Mouse (Mus musculus) MEL (cell line): ENCODE data around the gene C2cd2. TPM values are rescaled to one million over a fixed set of nuclear protein-coding genes. Genes with fewer than 3 reads are reported as not detected.
"Not testable (repeated sequence)": the region's sequence is repeated elsewhere in the genome, so short reads cannot be mapped to it uniquely, and the experiment has no call there.

ENCODE experiments used
- DNase-seq: peaks from one replicate; pipeline ENCODE4 v3.0.0; 2011; ENCODE audit warnings: low read depth, low spot score
- H3K27ac ChIP-seq: 2 replicates; pipeline ENCODE4 v1.5.1; 2012; ENCODE audit warnings: low read depth, mild to moderate bottlenecking, control low read depth, low read length, moderate library complexity; ENCODE audit not compliant: control insufficient read depth
- H3K27me3 ChIP-seq, 2 experiments: fragments of 150-350 bp in 1 of 2; sonication (generic) in 1 of 2; 2 replicates each; pipeline ENCODE4 v1.6.1; 2012; ENCODE audit warnings: low read length in 2 of 2, mild to moderate bottlenecking in 2 of 2, improper control_type of control experiment in 1 of 2, moderate library complexity in 1 of 2; ENCODE audit not compliant: insufficient read depth in 2 of 2, control insufficient read depth in 1 of 2
- H3K36me3 ChIP-seq, 2 experiments: 2 replicates each; pipeline ENCODE4 v1.6.1; 2012 to 2014; ENCODE audit warnings: low read length in 2 of 2, improper control_type of control experiment in 1 of 2, inconsistent platforms in 1 of 2, mild to moderate bottlenecking in 1 of 2; ENCODE audit not compliant: insufficient read depth in 2 of 2, control insufficient read depth in 1 of 2
- H3K4me1 ChIP-seq, 2 experiments: fragments of 150-350 bp in 1 of 2; sonication (generic) in 1 of 2; 2 replicates each; pipeline ENCODE4 v1.6.1; 2012; ENCODE audit warnings: low read length in 2 of 2, improper control_type of control experiment in 1 of 2, mild to moderate bottlenecking in 1 of 2; ENCODE audit not compliant: insufficient read depth in 2 of 2, control insufficient read depth in 1 of 2
- H3K4me3 ChIP-seq, 2 experiments: fragments of 150-350 bp in 1 of 2; sonication (generic) in 1 of 2; 2 replicates each; pipeline ENCODE4 v1.5.1; 2012; ENCODE audit warnings: low read depth in 2 of 2, low read length in 2 of 2, mild to moderate bottlenecking in 2 of 2, moderate library complexity in 2 of 2, control low read depth in 1 of 2, improper control_type of control experiment in 1 of 2; ENCODE audit not compliant: control insufficient read depth in 1 of 2, insufficient read depth in 1 of 2
- H3K79me2 ChIP-seq: 2 replicates; pipeline ENCODE4 v1.6.1; 2012; ENCODE audit warnings: mild to moderate bottlenecking, low read length, moderate library complexity; ENCODE audit not compliant: control insufficient read depth, poor library complexity, insufficient read depth
- H3K9ac ChIP-seq: 2 replicates; pipeline ENCODE4 v1.6.1; 2012; ENCODE audit warnings: low read depth, mild to moderate bottlenecking, control low read depth, low read length, moderate library complexity; ENCODE audit not compliant: control insufficient read depth, poor library complexity, severe bottlenecking
- H3K9me3 ChIP-seq: fragments of 150-350 bp; sonication (generic); replicated peaks from 2 replicates; pipeline ENCODE4 v1.6.1; 2012; ENCODE audit warnings: mild to moderate bottlenecking, low read length, improper control_type of control experiment, moderate library complexity; ENCODE audit not compliant: insufficient read depth
- CHD2 ChIP-seq: IDR thresholded peaks from 2 replicates; pipeline ENCODE4 v1.6.1; 2011; ENCODE audit warnings: low read length, improper control_type of control experiment
- CTCF ChIP-seq, 3 experiments: IDR thresholded peaks in 2 of 3; conservative IDR thresholded peaks in 1 of 3; 2 replicates each; pipeline ENCODE4 v1.5.1; 2011 to 2012; ENCODE audit warnings: low read length in 3 of 3, low read depth in 2 of 3, mild to moderate bottlenecking in 2 of 3, improper control_type of control experiment in 1 of 3, inconsistent platforms in 1 of 3, mixed read lengths in 1 of 3, moderate library complexity in 1 of 3; ENCODE audit not compliant: control insufficient read depth in 1 of 3, insufficient read depth in 1 of 3, poor library complexity in 1 of 3, severe bottlenecking in 1 of 3
- E2F4 ChIP-seq: IDR thresholded peaks from 2 replicates; pipeline ENCODE4 v1.6.1; 2011; ENCODE audit warnings: low read depth, low read length, improper control_type of control experiment, borderline replicate concordance
- ELF1 ChIP-seq: IDR thresholded peaks from 2 replicates; pipeline ENCODE4 v1.6.1; 2014; ENCODE audit warnings: low read depth, mild to moderate bottlenecking, inconsistent platforms, low read length, improper control_type of control experiment, moderate library complexity
- GABPA ChIP-seq: IDR thresholded peaks from 2 replicates; pipeline ENCODE4 v1.6.1; 2012; ENCODE audit warnings: low read depth, mild to moderate bottlenecking, inconsistent platforms, low read length, improper control_type of control experiment, moderate library complexity
- HCFC1 ChIP-seq: IDR thresholded peaks from 2 replicates; pipeline ENCODE4 v1.6.1; 2012; ENCODE audit warnings: low read depth, mild to moderate bottlenecking, inconsistent platforms, low read length, improper control_type of control experiment, moderate library complexity
- MAFK ChIP-seq: IDR thresholded peaks from 2 replicates; pipeline ENCODE4 v1.6.1; 2011; ENCODE audit warnings: low read depth, mild to moderate bottlenecking, low read length, improper control_type of control experiment, borderline replicate concordance
- MAX ChIP-seq: IDR thresholded peaks from 2 replicates; pipeline ENCODE4 v1.6.1; 2011; ENCODE audit warnings: low read length, improper control_type of control experiment
- MEF2A ChIP-seq: IDR thresholded peaks from 2 replicates; pipeline ENCODE4 v1.6.1; 2014; ENCODE audit warnings: low read depth, mild to moderate bottlenecking, inconsistent platforms, low read length, improper control_type of control experiment; ENCODE audit not compliant: poor library complexity, insufficient replicate concordance, severe bottlenecking; ENCODE audit errors: extremely low read depth
- MXI1 ChIP-seq: IDR thresholded peaks from 2 replicates; pipeline ENCODE4 v1.6.1; 2011; ENCODE audit warnings: mild to moderate bottlenecking, low read depth, low read length, improper control_type of control experiment
- MYC ChIP-seq: IDR thresholded peaks from 2 replicates; pipeline ENCODE4 v1.6.1; 2011; ENCODE audit warnings: low read depth, mild to moderate bottlenecking, low read length, improper control_type of control experiment, moderate library complexity
- NELFE ChIP-seq: IDR thresholded peaks from 2 replicates; pipeline ENCODE4 v1.6.1; 2011; ENCODE audit warnings: low read depth, low read length, improper control_type of control experiment
- POLR2A ChIP-seq, 2 experiments: IDR thresholded peaks; 2 replicates each; pipeline ENCODE4 v1.6.1; 2011 to 2012; ENCODE audit warnings: low read length in 2 of 2, mild to moderate bottlenecking in 2 of 2, control low read depth in 1 of 2, improper control_type of control experiment in 1 of 2, low read depth in 1 of 2, moderate library complexity in 1 of 2; ENCODE audit not compliant: control insufficient read depth in 1 of 2, insufficient read depth in 1 of 2, poor library complexity in 1 of 2
- SIN3A ChIP-seq: IDR thresholded peaks from 2 replicates; pipeline ENCODE4 v1.6.1; 2012; ENCODE audit warnings: low read length, improper control_type of control experiment, inconsistent platforms
- TBP ChIP-seq: IDR thresholded peaks from 2 replicates; pipeline ENCODE4 v1.8.0; 2011; ENCODE audit warnings: low read depth, low read length, improper control_type of control experiment
- TCF12 ChIP-seq: IDR thresholded peaks from 2 replicates; pipeline ENCODE4 v1.6.1; 2014; ENCODE audit warnings: low read depth, mild to moderate bottlenecking, inconsistent platforms, low read length, improper control_type of control experiment, moderate library complexity
- USF1 ChIP-seq: IDR thresholded peaks from 2 replicates; pipeline ENCODE4 v1.6.1; 2014; ENCODE audit warnings: low read depth, mild to moderate bottlenecking, inconsistent platforms, low read length, improper control_type of control experiment, moderate library complexity
- ZKSCAN1 ChIP-seq: IDR thresholded peaks from 2 replicates; pipeline ENCODE4 v1.6.1; 2012; ENCODE audit warnings: low read depth, mild to moderate bottlenecking, inconsistent platforms, low read length, improper control_type of control experiment, moderate library complexity
- ZMIZ1 ChIP-seq: IDR thresholded peaks from 2 replicates; pipeline ENCODE4 v1.6.1; 2012; ENCODE audit warnings: low read depth, mild to moderate bottlenecking, inconsistent platforms, low read length, improper control_type of control experiment, moderate library complexity
- polyA plus RNA-seq, 2 experiments: library from polyadenylated mRNA; stranded (reverse) in 1 of 2; unstranded in 1 of 2; fragments of >175 nt in 1 of 2; fragments of >200 nt in 1 of 2; gene quantifications; 2 replicates each; pipeline versions ENCODE4 v1.2.1 to v1.2.4; 2012; ENCODE audit warnings: low replicate concordance in 2 of 2, low read depth in 1 of 2; ENCODE audit not compliant: insufficient read length in 2 of 2, insufficient read depth in 1 of 2, missing spikeins in 1 of 2
- total RNA-seq: library from RNA; depleted of rRNA; stranded (reverse); fragments of 300-350 nt; gene quantifications from 2 replicates; pipeline ENCODE4 v1.2.3, GENCODE M21; 2012

The C2cd2 gene
- total and polyA plus RNA-seq, 3 experiments: 8.9 to 20.7 TPM; not detected in 1

GRCm38 (mm10) chr16:97962151-97962948 is at the start of gene C2cd2, which contains the start of gene Zbtb21 (continued):
- TF ChIP-seq GABPA: peak; percentile 90; the same call in 1 of the 2 replicates
- peak; percentile 89 for TF ChIP-seq USF1
- TF ChIP-seq MEF2A: no peak
- no peak for TF ChIP-seq MAFK

GRCm38 (mm10) chr16:97997383-97997731 is 35.0 kb upstream of the C2cd2 start:
- not testable (repeated sequence) for H3K27me3 ChIP-seq, H3K9me3 ChIP-seq
- Histone ChIP-seq H3K36me3 (peaks cover 10 to 11% of the 10 kb centered on the region in 2 experiments), H3K27ac (peak overlapping the region; percentile 56), H3K9ac (peak overlapping the region; percentile 78), H3K79me2 (peaks cover 33% of the 10 kb centered on the region)
- peak; percentile 64 for TF ChIP-seq SIN3A
- TF ChIP-seq MYC: peak; percentile 89
- TF ChIP-seq MXI1: peak; percentile 93
- TF ChIP-seq MAX: peak; percentile 75
- TF ChIP-seq, all 39 proteins: peak for 4; not testable (repeated sequence) for 35
- peak overlapping the region; percentile 67 to 85 for H3K4me3 ChIP-seq
- DNase-seq, H3K4me1 ChIP-seq: not testable (repeated sequence)

- peaks cover 9 to 10% of the 10 kb centered on the region in 2 experiments for H3K36me3 ChIP-seq
- H3K27ac ChIP-seq: peak within 1 kb of the TSS; percentile 86
- H3K4me1 ChIP-seq: peaks cover 6% of the 10 kb centered on the region in 2 experiments; a peak in 3 of 4 replicates
- H3K27me3 ChIP-seq: no peaks in the 10 kb centered on the region
- peak; percentile 96 for DNase-seq
- H3K9me3 ChIP-seq: no peaks in the 10 kb centered on the region; the same call in 1 of the 2 replicates
- TF ChIP-seq MAX: 0 out of 2 replicates have a peak, but pooled peaks have one; percentile 5
- TF ChIP-seq ELF1: peak; percentile 95
- TF ChIP-seq SIN3A: peak; percentile 85
- no peak for TF ChIP-seq CTCF (IDR thresholded peaks at IDR 0.05 in 2 of 3, conservative IDR thresholded peaks at IDR 0.05 in 1 of 3; ENCODE audit: control insufficient read depth in 1 of 3, insufficient read depth in 1 of 3, low read depth in 2 of 3, low read length in 3 of 3, poor library complexity in 1 of 3, severe bottlenecking in 1 of 3)
- TF ChIP-seq ZMIZ1: peak; percentile 66; the same call in 1 of the 2 replicates
- TF ChIP-seq USF1: peak; percentile 54
- no peak for TF ChIP-seq ZKSCAN1
- TF ChIP-seq TBP: peak; percentile 57; the same call in 1 of the 2 replicates
- TF ChIP-seq HCFC1: peak; percentile 77
- TF ChIP-seq E2F4: peak; percentile 44; the same call in 1 of the 2 replicates
- TF ChIP-seq TCF12: 0 out of 2 replicates have a peak, but pooled peaks have one; percentile 20
- TF ChIP-seq NELFE: peak; percentile 63
- TF ChIP-seq CHD2: no peak
- peak in 1 of 2 experiments; percentile 60; a peak in 2 of 4 replicates for TF ChIP-seq POLR2A (IDR thresholded peaks at IDR 0.05; ENCODE audit: control insufficient read depth in 1 of 2, insufficient read depth in 1 of 2, low read depth in 1 of 2, low read length in 2 of 2, poor library complexity in 1 of 2)
- peak within 1 kb of the TSS; percentile 67 to 85 for H3K4me3 ChIP-seq
- peaks cover 28% of the 10 kb centered on the region for H3K79me2 ChIP-seq
- peak within 1 kb of the TSS; percentile 78 for H3K9ac ChIP-seq
Measured at GRCm38 (mm10) chr16:97996616-97997382, 34.4 kb upstream of the C2cd2 start, which contains the start of gene B230307C23Rik. Gene B230307C23Rik (plus strand): TSS chr16:97997315.
